Mouse (Mus musculus) brain, embryonic 14.5 days (tissue): ENCODE measurements around the gene Smarca4. TPM values are rescaled to one million over a fixed set of nuclear protein-coding genes. Genes with fewer than 3 reads are reported as not detected.

Experiments
- DNase-seq: peaks from one replicate; pipeline ENCODE4 v3.0.0-alpha.2; 2011; ENCODE audit warnings: low read depth
- CTCF ChIP-seq: fragments of 200-500 bp; IDR thresholded peaks from 2 replicates; pipeline ENCODE4 v1.5.1; 2012; ENCODE audit warnings: inconsistent platforms, mild to moderate bottlenecking, moderate library complexity, borderline replicate concordance; ENCODE audit not compliant: insufficient read depth, insufficient read length; ENCODE audit errors: extremely low read depth
- POLR2A ChIP-seq: fragments of 200-500 bp; IDR thresholded peaks from 2 replicates; pipeline ENCODE4 v1.6.1; 2012; ENCODE audit warnings: mild to moderate bottlenecking, inconsistent platforms, borderline replicate concordance; ENCODE audit not compliant: poor library complexity, insufficient read depth, insufficient read length, severe bottlenecking; ENCODE audit errors: extremely low read depth
- polyA plus RNA-seq: library from polyadenylated mRNA; depleted of rRNA; stranded (reverse); fragments of >200 nt; gene quantifications from 2 replicates; pipeline ENCODE4 v1.2.3, GENCODE M21; 2012

Smarca4 gene
- polyA plus RNA-seq, 1 experiment: 241 TPM

DNA sequence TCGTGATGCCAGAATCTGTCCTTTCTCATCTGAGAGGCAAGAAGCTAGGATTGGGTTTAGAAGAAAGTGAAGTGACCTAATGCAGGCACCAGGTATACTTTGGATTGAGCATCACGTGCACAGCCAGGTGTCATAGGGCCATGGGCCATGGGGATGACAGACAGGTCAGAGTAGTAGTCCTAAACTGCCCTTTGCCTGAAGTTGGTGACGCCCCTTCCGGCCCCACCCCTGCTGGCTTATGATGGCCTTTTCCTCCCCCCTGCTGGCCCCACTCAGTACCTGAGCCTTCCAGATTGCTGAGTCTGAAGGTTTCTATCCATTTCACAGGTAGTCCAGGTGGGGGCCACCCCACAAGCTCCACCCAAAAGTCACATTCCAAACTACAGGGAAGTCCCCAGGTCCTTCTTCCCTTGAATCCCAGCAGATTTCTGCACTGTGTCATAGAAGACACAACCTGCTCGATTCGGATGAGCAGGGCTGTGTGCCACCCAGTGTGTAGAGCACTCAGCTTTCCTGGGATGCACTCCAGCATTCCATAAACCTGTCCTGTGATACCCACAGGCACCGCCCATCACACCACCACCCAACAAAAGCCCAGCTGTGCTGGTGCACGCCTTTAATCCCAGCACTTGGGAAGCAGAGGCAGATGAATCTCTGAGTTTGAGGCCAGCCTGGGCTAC is 90.8 kb downstream of the Smarca4 start:
- TF ChIP-seq CTCF (no peak), POLR2A (no peak)
- DNase-seq: no peak

DNA sequence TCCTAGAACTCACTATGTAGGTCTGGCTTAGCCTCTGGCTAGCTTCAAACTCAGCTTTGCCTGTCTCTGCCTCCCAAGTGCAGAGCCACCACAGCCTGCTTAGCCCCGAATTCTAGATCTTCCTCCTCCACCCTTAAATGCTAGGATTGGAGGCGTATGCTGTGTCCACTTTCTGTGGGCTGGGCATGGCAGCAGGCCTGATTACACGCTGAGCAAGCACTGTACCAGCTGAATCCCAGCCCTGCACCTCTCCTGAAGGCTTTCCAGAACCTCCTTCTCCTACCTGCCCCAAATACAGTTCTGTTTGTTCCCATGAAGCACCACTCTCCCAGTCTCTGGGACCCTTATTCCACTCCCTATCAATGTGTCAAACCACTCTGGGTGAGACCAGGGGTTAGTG is 93.4 kb downstream of the Smarca4 start:
- no peak for TF ChIP-seq POLR2A
- TF ChIP-seq CTCF: no peak

DNA sequence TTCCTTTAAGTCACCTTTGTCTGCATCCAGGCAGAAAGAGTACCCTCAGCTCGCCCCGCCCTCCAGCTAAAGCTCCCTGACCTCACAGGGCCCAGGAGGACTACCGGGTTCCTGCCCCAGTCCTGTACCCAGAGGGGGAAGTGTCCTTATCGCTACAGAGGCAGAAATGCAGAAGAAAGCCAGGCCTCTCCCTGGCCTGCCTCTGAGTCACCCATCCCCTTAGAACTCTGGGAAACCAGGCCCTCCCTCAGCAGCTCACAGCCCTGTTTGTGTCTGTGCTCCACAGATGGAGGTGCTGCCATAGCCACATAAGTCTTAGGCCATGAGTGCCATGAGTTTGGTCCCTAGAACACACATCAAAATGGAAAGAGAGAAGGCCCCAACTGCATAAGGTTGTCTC is 99.3 kb downstream of the Smarca4 start:
- DNase-seq: no peak
- TF ChIP-seq CTCF: no peak

More for the DNA sequence above, 93.4 kb downstream of the Smarca4 start:
- DNase-seq: no peak

DNA sequence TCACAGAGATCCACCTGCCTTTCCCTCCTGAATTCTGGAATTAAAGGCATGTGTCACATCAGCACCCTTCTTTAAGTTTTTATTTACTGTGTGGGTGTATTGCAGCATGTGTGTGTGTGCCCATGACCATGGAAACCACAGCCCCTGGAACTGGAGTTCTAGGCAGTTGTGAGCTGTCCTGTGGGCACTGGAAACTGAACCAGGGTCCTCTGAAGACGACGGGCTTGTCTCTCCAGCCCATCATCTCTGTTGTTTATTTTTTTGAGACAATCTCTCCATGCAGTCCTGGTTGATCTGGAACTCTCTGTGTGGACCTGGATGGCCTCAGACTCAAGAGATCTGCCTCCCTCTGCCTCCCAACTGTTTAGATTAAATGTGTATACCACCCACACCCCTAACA is 101.0 kb downstream of the Smarca4 start:
- TF ChIP-seq CTCF (no peak), POLR2A (no peak)
- DNase-seq: no peak

DNA sequence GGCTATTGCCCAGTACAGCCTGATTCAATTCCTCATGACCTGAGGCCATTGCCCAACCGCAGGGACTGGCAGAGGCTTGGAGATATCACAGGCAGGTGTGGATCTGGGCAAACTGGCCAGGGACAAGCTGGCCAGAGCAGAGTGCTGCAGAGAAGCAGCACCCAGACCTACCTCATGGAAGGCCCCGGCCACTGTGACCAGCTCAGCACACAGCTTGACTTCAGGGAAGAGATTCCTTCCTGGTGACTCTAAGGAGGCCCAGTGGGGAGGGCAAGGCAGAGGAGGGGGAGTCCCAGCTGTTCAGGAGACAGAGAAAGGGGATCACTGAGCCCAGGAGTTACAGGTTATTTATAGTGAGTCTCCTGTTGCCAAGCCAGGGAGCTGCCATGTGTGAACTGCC is 105.1 kb downstream of the Smarca4 start:
- TF ChIP-seq CTCF (no peak), POLR2A (no peak)
- DNase-seq: no peak

DNA sequence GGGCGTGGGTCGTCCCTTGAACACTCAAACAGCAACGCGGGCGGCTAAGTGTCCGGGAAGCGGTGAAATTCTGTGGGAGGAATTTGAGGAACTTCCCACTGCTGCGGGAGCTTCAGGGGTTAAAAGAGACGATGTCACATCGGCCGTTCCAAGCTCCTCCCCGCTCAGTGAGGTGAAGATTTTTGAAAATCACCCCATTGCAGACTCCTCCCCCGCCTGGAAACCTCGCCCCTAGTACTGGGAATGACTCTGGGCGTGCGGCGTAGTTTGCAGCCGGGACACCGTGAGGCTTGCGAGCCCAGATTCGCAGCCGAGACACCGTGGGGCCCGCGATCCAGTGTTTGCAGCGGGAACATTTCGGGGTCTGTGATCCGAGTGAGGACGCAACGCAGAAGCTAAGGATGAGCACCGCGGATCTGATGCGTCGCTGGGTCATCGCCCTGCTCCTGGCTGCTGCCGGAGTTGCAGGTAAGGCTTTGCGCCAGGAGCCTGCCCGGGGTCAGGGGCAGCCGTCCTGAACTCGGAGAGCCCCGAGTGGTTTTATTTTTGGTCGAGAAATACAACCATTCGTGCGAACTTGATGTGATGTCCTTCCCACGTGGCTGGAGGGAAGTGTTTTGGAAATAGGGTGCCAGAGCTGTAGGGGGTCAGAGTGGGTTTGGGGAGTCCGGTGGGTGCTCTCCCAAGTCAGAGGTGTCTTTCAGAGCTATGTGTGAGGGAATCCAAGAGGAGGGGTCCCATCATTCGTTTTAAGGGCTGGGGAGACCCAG is 107.6 kb downstream of the Smarca4 start, which contains the start of gene Ldlr:
Gene Ldlr (plus strand): TSS at position 107 of the 770 bp plus-strand sequence.
- peak; percentile 96 for DNase-seq
- TF ChIP-seq CTCF (no peak), POLR2A (peak; percentile 12; the same call in 1 of the 2 replicates)

DNA sequence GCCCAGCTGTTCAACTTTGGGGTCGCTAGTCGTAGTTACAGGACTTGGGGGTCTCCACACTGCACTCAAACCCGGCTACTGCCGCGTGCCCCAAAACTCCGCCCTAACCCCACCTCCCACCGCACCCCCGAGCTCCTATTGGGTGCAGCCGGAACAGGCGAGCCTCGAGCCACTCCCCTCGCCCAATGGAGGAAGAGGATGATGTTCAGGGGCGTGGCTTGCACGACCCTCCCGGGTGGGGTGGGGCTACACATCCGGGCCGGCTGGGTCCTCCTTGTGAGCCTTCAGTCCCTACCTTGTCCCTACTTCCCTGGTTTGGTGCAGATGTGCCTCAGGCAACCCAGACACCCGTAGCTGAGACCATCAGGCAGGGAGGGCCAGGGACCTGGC is 108.2 kb downstream of the Smarca4 start:
- TF ChIP-seq CTCF (no peak), POLR2A (0 out of 2 replicates have a peak, but pooled peaks have one; percentile 1)
- peak; percentile 98 for DNase-seq

DNA sequence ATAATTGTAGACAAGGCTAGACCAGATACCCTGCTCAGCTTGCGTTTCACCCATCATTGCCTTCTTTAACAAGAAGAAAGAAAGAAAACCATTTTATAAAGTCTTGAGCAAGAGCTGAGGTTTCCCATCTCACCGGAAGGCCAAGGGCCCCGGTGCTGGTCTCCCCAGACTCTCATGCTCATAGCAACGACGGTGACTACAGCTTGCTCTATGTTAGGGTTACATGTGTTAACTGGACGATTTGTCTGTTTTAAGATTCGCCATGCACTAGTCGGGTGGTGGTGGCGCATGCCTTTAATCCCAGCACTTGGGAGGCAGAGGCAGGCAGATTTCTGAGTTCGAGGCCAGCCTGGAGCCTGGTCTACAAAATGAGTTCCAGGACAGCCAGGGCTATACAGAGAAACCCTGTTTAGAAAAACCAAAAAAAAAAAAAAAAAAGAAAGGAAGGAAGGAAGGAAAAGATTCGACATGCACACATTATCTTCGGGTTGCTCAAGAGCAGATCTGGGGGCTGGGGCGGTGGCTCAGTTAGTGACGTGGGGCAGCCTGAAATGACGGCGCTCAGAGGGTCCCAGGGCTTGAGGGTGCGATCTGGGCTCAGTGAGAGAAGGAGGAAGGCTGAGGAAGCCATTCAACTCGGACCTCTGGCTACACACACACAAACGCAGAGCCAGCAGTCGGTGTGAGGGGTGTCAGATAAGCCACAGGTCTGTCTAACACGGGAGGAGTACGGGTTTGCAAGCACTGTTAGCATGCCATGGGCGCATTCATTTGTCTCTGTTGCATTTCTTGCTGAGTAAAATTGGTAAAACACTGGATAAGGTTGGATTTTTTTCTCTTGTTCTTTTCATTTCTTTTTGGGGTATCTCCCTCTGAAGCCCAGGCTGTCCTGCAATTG is 109.5 kb downstream of the Smarca4 start:
- no peak for DNase-seq
- TF ChIP-seq POLR2A: no peak
- no peak for TF ChIP-seq CTCF

DNA sequence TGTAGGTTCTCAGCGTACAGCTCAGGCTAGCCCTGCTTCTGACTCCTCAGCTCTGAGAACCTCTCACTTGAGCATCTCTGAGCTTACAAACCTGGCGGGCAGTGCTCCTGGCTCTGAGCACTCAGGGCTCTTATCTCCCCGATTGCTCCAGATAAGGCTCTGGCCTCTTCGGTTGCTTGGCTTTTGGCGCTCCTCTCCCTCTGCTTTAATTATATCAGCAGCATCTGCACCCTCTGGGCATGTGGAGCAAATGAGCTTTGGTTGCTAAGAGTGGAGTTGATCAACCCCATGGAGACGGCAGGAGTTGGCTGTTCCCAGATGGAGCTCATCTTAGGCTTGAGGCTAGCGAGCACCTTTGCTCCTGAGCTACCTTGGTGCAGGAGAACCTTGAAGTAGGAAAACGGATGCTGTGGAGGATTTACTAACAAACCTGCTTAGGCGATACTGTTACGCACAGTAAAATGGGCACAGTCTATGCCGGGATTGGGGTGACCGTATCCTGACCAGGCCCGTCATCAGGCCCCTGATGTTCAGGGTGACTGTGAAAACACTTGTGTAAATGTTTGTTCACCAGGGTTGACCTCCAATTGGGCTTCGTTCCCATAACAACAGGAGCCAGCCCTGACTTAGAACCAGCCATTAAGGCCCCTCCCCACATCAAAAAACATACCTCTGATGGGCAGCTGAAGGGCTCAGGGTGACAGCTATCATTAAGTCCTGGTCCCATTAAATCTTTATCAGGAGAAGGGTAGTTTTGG is 110.4 kb downstream of the Smarca4 start:
- peak; percentile 36 for DNase-seq
- TF ChIP-seq POLR2A (no peak), CTCF (no peak)

DNA sequence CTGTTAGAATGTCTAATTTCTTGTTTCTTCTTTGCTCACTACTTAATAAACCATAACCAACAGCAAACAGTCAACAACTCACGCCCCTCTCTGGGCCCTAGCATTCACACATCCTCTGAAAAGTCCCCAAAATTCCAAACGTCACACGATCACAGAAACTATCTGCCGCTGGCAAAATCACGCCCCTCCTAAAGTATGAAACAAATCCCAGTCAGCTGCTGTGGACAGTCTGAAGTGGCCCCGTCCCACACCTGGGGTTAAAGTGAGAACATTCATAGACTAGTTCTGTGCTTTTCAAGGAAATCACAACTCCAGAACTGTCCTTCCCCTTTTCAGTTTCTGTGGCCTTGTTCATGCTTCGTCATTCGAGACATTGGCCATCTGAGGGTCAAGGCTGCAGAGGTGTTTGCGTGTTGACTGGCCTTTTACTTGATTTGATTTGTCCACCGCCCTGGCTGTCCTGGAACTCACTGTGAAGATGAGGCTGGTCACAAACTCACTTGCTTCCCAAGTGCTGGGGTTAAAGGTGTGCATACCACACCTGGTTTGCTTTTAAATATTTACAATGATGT is 112.4 kb downstream of the Smarca4 start:
- TF ChIP-seq CTCF: no peak
- no peak for TF ChIP-seq POLR2A
- DNase-seq: no peak
